In genomic region chr7:135021544-135022100, GRCm38 (mm10) we compare ENCODE assay signal across 13 mouse cellular contexts.
"Had no signal": no experiment of that assay in that cellular context is flagged by ENCODE, and none has a peak within 500 bp of the region (broad histone marks: within the 10 kb centered on the region; RNA-seq: fewer than 3 reads in every experiment).

No protein-coding gene starts in this region.

- H3K4me1 ChIP-seq: kidney, embryonic 15.5 days; neural tube, embryonic 15.5 days had no signal

- H3K9me3 ChIP-seq: kidney, embryonic 15.5 days; limb, embryonic 13.5 days; midbrain, embryonic 12.5 days; neural tube, embryonic 15.5 days had no signal

- H3K9ac ChIP-seq: kidney, embryonic 15.5 days; limb, embryonic 13.5 days; liver, embryonic 14.5 days; midbrain, embryonic 12.5 days; neural tube, embryonic 15.5 days had no signal

- H3K4me3 ChIP-seq: kidney, embryonic 15.5 days; left cerebral cortex, adult 2 months; limb, embryonic 13.5 days; midbrain, embryonic 12.5 days; neural tube, embryonic 15.5 days had no signal

- DNase-seq: kidney, adult 2 months; kidney, postnatal 14 days; lung, adult 18-20 months; right cerebral cortex, adult 18-20 months; spleen, adult 18-20 months; thymus, adult 2 months; thymus, postnatal 25 days had no signal

- H3K27ac ChIP-seq: kidney, embryonic 15.5 days; left cerebral cortex, adult 2 months; limb, embryonic 13.5 days; liver, embryonic 14.5 days; midbrain, embryonic 12.5 days; neural tube, embryonic 15.5 days had no signal

- H3K36me3 ChIP-seq: kidney, embryonic 15.5 days; limb, embryonic 13.5 days; midbrain, embryonic 12.5 days; neural tube, embryonic 15.5 days had no signal

- H3K4me2 ChIP-seq: kidney, embryonic 15.5 days; limb, embryonic 13.5 days; midbrain, embryonic 12.5 days; neural tube, embryonic 15.5 days had no signal

- H3K27me3 ChIP-seq: kidney, embryonic 15.5 days; limb, embryonic 13.5 days; midbrain, embryonic 12.5 days; neural tube, embryonic 15.5 days had no signal
